21 mouse cellular contexts compared by ENCODE assay signal in the genomic region with DNA sequence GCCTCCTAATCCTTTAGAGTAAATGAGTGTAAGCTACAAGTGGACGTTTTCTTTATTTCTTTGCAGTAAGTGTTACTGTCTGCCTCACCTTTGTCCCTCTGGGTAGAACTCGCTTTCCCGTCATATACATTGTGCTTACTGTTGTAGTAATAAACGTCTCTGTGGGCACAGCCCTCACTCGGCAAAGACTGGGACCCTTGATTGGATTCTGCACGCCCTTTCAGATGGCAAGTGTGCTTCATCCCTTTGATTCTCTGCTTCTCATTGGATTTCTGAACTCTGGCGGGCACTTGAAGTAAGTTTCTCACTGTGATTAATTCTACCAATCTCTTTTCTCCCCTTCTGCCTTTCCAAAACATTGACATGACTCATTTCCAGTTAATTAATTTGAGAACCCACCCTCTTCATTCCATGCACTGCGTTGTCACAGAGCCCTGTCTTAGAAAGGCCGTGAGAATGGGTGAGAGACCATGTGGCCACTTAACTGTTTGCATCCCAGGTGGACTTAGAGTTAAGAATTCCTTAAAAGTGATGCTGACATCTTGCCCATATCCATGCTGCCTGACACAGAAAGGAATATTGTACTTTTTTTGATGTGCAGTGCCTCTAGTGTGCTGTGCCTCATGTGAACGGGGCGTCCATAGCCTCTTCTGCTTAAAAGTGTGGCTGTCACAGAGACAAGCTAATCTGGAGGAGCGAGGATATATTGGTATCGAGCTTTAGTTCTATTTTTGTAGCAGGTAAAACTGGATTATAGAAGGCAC. TPM values are rescaled to one million over a fixed set of nuclear protein-coding genes. Genes with fewer than 3 reads are reported as not detected.
A peak's percentile ranks its signal among the peaks of the same experiment; 100 is the strongest.
DNase-seq lines count a peak whose midpoint lies in the region; ATAC-seq lines count a peak whose summit lies in the region.
"Had no signal": no experiment of that assay in that cellular context is flagged by ENCODE, and none has a peak within 500 bp of the region (broad histone marks: within the 10 kb centered on the region; RNA-seq: fewer than 3 reads in every experiment).

No protein-coding gene starts in this region.

- intact Hi-C loops in left cerebral cortex, postnatal 4 days (cut with DNase I): loop anchor here (5.0 kb wide), 2 partner anchors 119 to 146 kb away; a partner anchor contains a TSS

- DNase-seq in embryo, embryonic 10.5 days (ENCODE audit: low spot score): peak; percentile 61
- no peak for DNase-seq in hindbrain, embryonic 14.5 days (ENCODE audit: low spot score)
- DNase-seq in kidney, postnatal 14 days: no peak
- no peak for DNase-seq in ovary, adult 18-20 months (ENCODE audit: low spot score)
- no peak for DNase-seq in left cerebral cortex, postnatal 4 days
- DNase-seq: cerebellum, adult 18-20 months; gastrocnemius, postnatal 14 days; heart, postnatal 4 days; kidney, adult 2 months; layer of hippocampus, adult 9-11 months; liver, embryonic 13.5 days; thymus, postnatal 14 days had no signal

- H3K9me3 ChIP-seq in forebrain, embryonic 12.5 days: no peaks in the 10 kb centered on the region
- H3K9me3 ChIP-seq in hindbrain, embryonic 14.5 days (ENCODE audit: control insufficient read depth, low read length): no peaks in the 10 kb centered on the region
- H3K9me3 ChIP-seq in midbrain, embryonic 15.5 days: no peaks in the 10 kb centered on the region
- H3K9me3 ChIP-seq: limb, embryonic 10.5 days; liver, embryonic 13.5 days had no signal

- H3K9ac ChIP-seq in forebrain, embryonic 12.5 days: no peak overlapping the region
- no peak overlapping the region for H3K9ac ChIP-seq in hindbrain, embryonic 14.5 days
- no peak overlapping the region for H3K9ac ChIP-seq in midbrain, embryonic 15.5 days
- H3K9ac ChIP-seq: liver, embryonic 13.5 days had no signal

- WGBS in forebrain, embryonic 12.5 days: 19% methylated on average over 13 of the region's 13 CpGs
- WGBS in hindbrain, embryonic 14.5 days: 24% methylated on average over 13 of the region's 13 CpGs
- WGBS in midbrain, embryonic 15.5 days: 21% methylated on average over 13 of the region's 13 CpGs

- peaks cover 28% of the 10 kb centered on the region for H3K27me3 ChIP-seq in forebrain, embryonic 12.5 days
- H3K27me3 ChIP-seq in hindbrain, embryonic 14.5 days (ENCODE audit: control insufficient read depth, insufficient read depth, low read length): no peaks in the 10 kb centered on the region
- H3K27me3 ChIP-seq in midbrain, embryonic 15.5 days (replicated peaks): no peaks in the 10 kb centered on the region
- H3K27me3 ChIP-seq: liver, embryonic 13.5 days had no signal

- H3K4me1 ChIP-seq in forebrain, embryonic 12.5 days: peaks cover 93% of the 10 kb centered on the region
- H3K4me1 ChIP-seq in hindbrain, embryonic 14.5 days (replicated peaks; ENCODE audit: control insufficient read depth, insufficient read depth, low read length): peaks cover 51% of the 10 kb centered on the region
- H3K4me1 ChIP-seq in midbrain, embryonic 15.5 days: peaks cover 65% of the 10 kb centered on the region
- H3K4me1 ChIP-seq: liver, embryonic 13.5 days had no signal

- H3K27ac ChIP-seq in forebrain, embryonic 12.5 days: peak overlapping the region; percentile 93
- H3K27ac ChIP-seq in hindbrain, embryonic 14.5 days: peak overlapping the region; percentile 81
- H3K27ac ChIP-seq in midbrain, embryonic 15.5 days: peak overlapping the region; percentile 72
- H3K27ac ChIP-seq: limb, embryonic 10.5 days; liver, embryonic 13.5 days had no signal

- no peak overlapping the region for H3K4me3 ChIP-seq in forebrain, embryonic 12.5 days (replicated peaks)
- no peak overlapping the region for H3K4me3 ChIP-seq in hindbrain, embryonic 14.5 days (replicated peaks; ENCODE audit: low read length)
- no peak overlapping the region for H3K4me3 ChIP-seq in midbrain, embryonic 15.5 days
- H3K4me3 ChIP-seq: limb, embryonic 10.5 days; liver, embryonic 13.5 days had no signal

- peak overlapping the region; percentile 22 for H3K4me2 ChIP-seq in forebrain, embryonic 12.5 days
- no peak overlapping the region for H3K4me2 ChIP-seq in hindbrain, embryonic 14.5 days (replicated peaks)
- H3K4me2 ChIP-seq in midbrain, embryonic 15.5 days: no peak overlapping the region
- H3K4me2 ChIP-seq: heart, embryonic 11.5 days; liver, embryonic 13.5 days had no signal

- peak; percentile 36 for ATAC-seq in forebrain, embryonic 12.5 days (ENCODE audit: low FRiP score)
- ATAC-seq in hindbrain, embryonic 14.5 days (ENCODE audit: low FRiP score): no peak
- no peak for ATAC-seq in midbrain, embryonic 15.5 days (replicated peaks)
- ATAC-seq: activated CD4-positive, CD25-positive, alpha-beta regulatory T cell, adult 4 months; lung, postnatal 0 days had no signal

- peaks cover 24% of the 10 kb centered on the region for H3K36me3 ChIP-seq in forebrain, embryonic 12.5 days (replicated peaks)
- peaks cover 52% of the 10 kb centered on the region for H3K36me3 ChIP-seq in hindbrain, embryonic 14.5 days (replicated peaks; ENCODE audit: control insufficient read depth, insufficient read depth)
- H3K36me3 ChIP-seq in midbrain, embryonic 15.5 days (replicated peaks): no peaks in the 10 kb centered on the region

RNA-seq across cellular contexts. Expression of a gene that starts 39.8 kb away (rescaled TPM):
- not detected in 2 replicates for polyA plus RNA-seq in forebrain, embryonic 12.5 days (2016; fragmentation: Nextera tagmentation; extraction: Ambion mirVana)
- polyA plus RNA-seq in hindbrain, embryonic 14.5 days (2014; fragmentation: Nextera tagmentation; extraction: Ambion mirVana): not detected in 2 replicates
- not detected in 2 replicates for polyA plus RNA-seq in midbrain, embryonic 15.5 days (2015; fragmentation: Nextera tagmentation; extraction: Ambion mirVana)
- not detected for total RNA-seq in left cerebral cortex, postnatal 4 days (2021)
- total RNA-seq: gastrocnemius, postnatal 14 days; heart, postnatal 4 days; monocyte, adult 5-6 weeks had no signal
- polyA plus RNA-seq: activated CD4-positive, CD25-positive, alpha-beta regulatory T cell, adult 4 months; cortical plate, adult 2 months; heart, embryonic 11.5 days; kidney, adult 2 months; limb, embryonic 10.5 days; liver, embryonic 13.5 days; lung, postnatal 0 days; stomach, embryonic 14.5 days had no signal
